Mouse (Mus musculus) stomach, embryonic 14.5 days (tissue): ENCODE results near the gene Calhm3. TPM values are rescaled to one million over a fixed set of nuclear protein-coding genes. Genes with fewer than 3 reads are reported as not detected.
"Not testable (repeated sequence)": the region's sequence is repeated elsewhere in the genome, so short reads cannot be mapped to it uniquely, and the experiment has no call there.

Source experiments
- ATAC-seq: fragments of 200-750 bp; cut with Nextera tagmentation; 2 replicates; pipeline ENCODE4 v1.8.0; 2017; ENCODE audit warnings: low read depth, moderate TSS enrichment; ENCODE audit not compliant: insufficient number of reproducible peaks, insufficient read depth, low FRiP score
- H3K27ac ChIP-seq: fragments of 300-500 bp; sonication (generic); 2 replicates; pipeline ENCODE4 v1.5.1; 2014; ENCODE audit warnings: mild to moderate bottlenecking, low read length, moderate library complexity, mixed read lengths
- H3K27me3 ChIP-seq: fragments of 300-500 bp; sonication (generic); 2 replicates; pipeline ENCODE4 v1.6.1; 2014; ENCODE audit warnings: low read length, control low read depth, mixed read lengths; ENCODE audit not compliant: control insufficient read depth, insufficient read depth
- H3K36me3 ChIP-seq: fragments of 300-500 bp; sonication (generic); 2 replicates; pipeline ENCODE4 v1.6.1; 2014; ENCODE audit warnings: mild to moderate bottlenecking, control low read depth, low read length, moderate library complexity, mixed read lengths; ENCODE audit not compliant: control insufficient read depth, insufficient read depth
- H3K4me1 ChIP-seq: fragments of 300-500 bp; sonication (generic); 2 replicates; pipeline ENCODE4 v1.6.1; 2014; ENCODE audit warnings: low read length, control low read depth, mixed read lengths; ENCODE audit not compliant: control insufficient read depth, insufficient read depth
- H3K4me2 ChIP-seq: fragments of 300-500 bp; sonication (generic); replicated peaks from 2 replicates; pipeline ENCODE4 v1.6.1; 2014; ENCODE audit warnings: low read depth, low read length, control low read depth
- H3K4me3 ChIP-seq: fragments of 300-500 bp; sonication (generic); 2 replicates; pipeline ENCODE4 v1.5.1; 2014; ENCODE audit warnings: low read depth, low read length, control low read depth
- H3K9ac ChIP-seq: fragments of 300-500 bp; sonication (generic); replicated peaks from 2 replicates; pipeline ENCODE4 v1.6.1; 2014; ENCODE audit warnings: low read depth, mild to moderate bottlenecking, control low read depth, low read length, moderate library complexity, mixed read lengths
- H3K9me3 ChIP-seq: fragments of 300-500 bp; sonication (generic); 2 replicates; pipeline ENCODE4 v1.6.1; 2016; ENCODE audit warnings: low read depth, low read length, control low read depth; ENCODE audit not compliant: control insufficient read depth
- WGBS: fragments of 180-500 bp; shearing (Covaris S2); extraction: QIAGEN DNeasy Blood & Tissue Kit; methylation state at CpG from one replicate; pipeline ENCODE4 v1.1.7; 2014; 5-methylcytosine and 5-hydroxymethylcytosine counted together
- polyA plus RNA-seq: library from polyadenylated mRNA; unstranded; fragments of >200 nt; fragmentation: Nextera tagmentation; extraction: Ambion mirVana; gene quantifications from 2 replicates; pipeline ENCODE4 v1.2.1, GENCODE M21; 2014

Calhm3 gene
- polyA plus RNA-seq, 1 experiment from 2014 or later: not detected

GRCm38 (mm10) chr19:47139611-47140010 lies 18.0 kb downstream of the Calhm3 start:
- H3K9ac ChIP-seq, ATAC-seq: not testable (repeated sequence)
- WGBS: 28% methylated on average over 7 of the region's 7 CpGs

GRCm38 (mm10) chr19:47137771-47138421 lies 19.7 kb downstream of the Calhm3 start, which contains the start of gene Calhm2:
Gene Calhm2, minus strand, starts transcription at chr19:47138294.
- Histone ChIP-seq H3K4me1 (peaks cover 20% of the 10 kb centered on the region), H3K36me3 (peaks cover 5% of the 10 kb centered on the region; the same call in 1 of the 2 replicates), H3K27me3 (no peaks in the 10 kb centered on the region), H3K4me2 (peak within 1 kb of the TSS; percentile 75), H3K4me3 (peak within 1 kb of the TSS; percentile 42), H3K9ac (peak within 1 kb of the TSS; percentile 65), H3K9me3 (no peaks in the 10 kb centered on the region), H3K27ac (peak within 1 kb of the TSS; percentile 87)
- 3% methylated on average over 28 of the region's 28 CpGs for WGBS
- peak; percentile 65; the same call in 1 of the 2 replicates for ATAC-seq

More at GRCm38 (mm10) chr19:47139611-47140010, 18.0 kb downstream of the Calhm3 start:
- H3K9me3 ChIP-seq, H3K4me2 ChIP-seq, H3K4me3 ChIP-seq, H3K27me3 ChIP-seq, H3K27ac ChIP-seq, H3K36me3 ChIP-seq: not testable (repeated sequence)
- peaks cover 20% of the 10 kb centered on the region for H3K4me1 ChIP-seq

GRCm38 (mm10) chr19:47137051-47137581 lies 20.4 kb downstream of the Calhm3 start:
- H3K9ac ChIP-seq: peak overlapping the region; percentile 65
- H3K4me3 ChIP-seq: peak overlapping the region; percentile 42
- H3K4me1 ChIP-seq: peaks cover 20% of the 10 kb centered on the region
- no peaks in the 10 kb centered on the region for H3K9me3 ChIP-seq
- ATAC-seq: no peak
- H3K36me3 ChIP-seq: peaks cover 5% of the 10 kb centered on the region; the same call in 1 of the 2 replicates
- H3K27ac ChIP-seq: peak overlapping the region; percentile 87; the same call in 1 of the 2 replicates
- peak overlapping the region; percentile 75 for H3K4me2 ChIP-seq
- H3K27me3 ChIP-seq: no peaks in the 10 kb centered on the region
- 12% methylated on average over 6 of the region's 6 CpGs for WGBS

- Histone ChIP-seq H3K36me3 (peaks cover 13% of the 10 kb centered on the region; the same call in 1 of the 2 replicates), H3K27me3 (no peaks in the 10 kb centered on the region), H3K4me1 (peaks cover 20% of the 10 kb centered on the region), H3K9me3 (no peaks in the 10 kb centered on the region), H3K4me2 (0 out of 2 replicates have a peak overlapping the region, but pooled peaks have one; percentile 75), H3K9ac (no peak overlapping the region), H3K4me3 (no peak overlapping the region), H3K27ac (no peak overlapping the region)
- no peak for ATAC-seq
- WGBS: 84% methylated on average over 5 of the region's 5 CpGs
These were observed 21.4 kb downstream of the Calhm3 start for GRCm38 (mm10) chr19:47136170-47136569.

- Histone ChIP-seq H3K4me2 (no peak overlapping the region), H3K4me1 (peaks cover 20% of the 10 kb centered on the region), H3K4me3 (no peak overlapping the region), H3K9ac (no peak overlapping the region), H3K36me3 (peaks cover 19% of the 10 kb centered on the region), H3K27ac (no peak overlapping the region), H3K9me3 (no peaks in the 10 kb centered on the region), H3K27me3 (no peaks in the 10 kb centered on the region)
- ATAC-seq: no peak
- 86% methylated on average over 17 of the region's 17 CpGs for WGBS
These were observed 22.0 kb downstream of the Calhm3 start for GRCm38 (mm10) chr19:47135568-47135967.

GRCm38 (mm10) chr19:47133161-47133560 lies 24.4 kb downstream of the Calhm3 start:
- Histone ChIP-seq H3K27ac (no peak overlapping the region), H3K36me3 (peaks cover 43% of the 10 kb centered on the region), H3K27me3 (no peaks in the 10 kb centered on the region), H3K9ac (no peak overlapping the region), H3K9me3 (no peaks in the 10 kb centered on the region), H3K4me2 (no peak overlapping the region), H3K4me1 (peaks cover 12% of the 10 kb centered on the region), H3K4me3 (no peak overlapping the region)
- no peak for ATAC-seq
- WGBS: 93% methylated on average over 7 of the region's 7 CpGs

GRCm38 (mm10) chr19:47130551-47131125 lies 26.9 kb downstream of the Calhm3 start:
- Histone ChIP-seq H3K27me3 (no peaks in the 10 kb centered on the region), H3K36me3 (peaks cover 66% of the 10 kb centered on the region), H3K4me3 (no peak overlapping the region), H3K4me2 (no peak overlapping the region), H3K9me3 (no peaks in the 10 kb centered on the region), H3K27ac (no peak overlapping the region), H3K9ac (no peak overlapping the region), H3K4me1 (no peaks in the 10 kb centered on the region)
- ATAC-seq: no peak
- WGBS: 94% methylated on average over 15 of the region's 15 CpGs

GRCm38 (mm10) chr19:47128835-47129234 lies 28.7 kb downstream of the Calhm3 start:
- H3K9me3 ChIP-seq: no peaks in the 10 kb centered on the region
- H3K4me1 ChIP-seq: no peaks in the 10 kb centered on the region
- 92% methylated on average over 11 of the region's 11 CpGs for WGBS
- no peaks in the 10 kb centered on the region for H3K27me3 ChIP-seq
- H3K4me2 ChIP-seq: no peak overlapping the region
- no peak overlapping the region for H3K9ac ChIP-seq
- no peak overlapping the region for H3K4me3 ChIP-seq
- no peak for ATAC-seq
- peaks cover 78% of the 10 kb centered on the region for H3K36me3 ChIP-seq
- H3K27ac ChIP-seq: no peak overlapping the region
